Mouse (Mus musculus): ENCODE data around the gene 9930104L06Rik.

DNA sequence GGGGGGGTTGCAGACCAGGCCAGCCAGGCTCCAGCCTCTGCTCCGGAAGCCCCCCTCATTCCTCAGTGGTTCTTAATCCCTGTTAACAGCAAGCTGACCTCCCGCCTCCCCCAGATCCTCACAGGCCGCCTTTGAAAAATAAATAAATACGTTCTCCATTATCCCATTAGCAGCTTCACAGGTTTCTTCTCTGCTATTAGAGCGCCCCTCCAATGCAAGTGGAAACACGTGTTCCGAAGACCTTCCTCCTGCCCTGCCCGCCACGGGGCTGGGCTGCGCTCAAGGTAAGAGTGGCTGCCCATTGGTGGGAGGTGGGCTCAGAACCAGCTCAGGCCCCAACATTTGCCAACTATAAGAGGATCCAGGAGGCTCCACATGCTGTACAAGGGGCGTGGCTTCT lies 25.7 kb downstream of the 9930104L06Rik start:
- no peak for TF ChIP-seq CTCF (conservative IDR thresholded peaks at IDR 0.05; ENCODE audit: insufficient read depth, insufficient read length, low read depth, low read length)
- TF ChIP-seq POLR2A (IDR thresholded peaks at IDR 0.05; ENCODE audit: low read depth, low read length), result no peak
